Mouse (Mus musculus) heart, adult 2 months (tissue): ENCODE measurements at regions not wholly inside any gene's neighbourhood (a gene's known extent, or its start where the extent isn't known, plus 50 kb on each side); places are given as distances from the start of the nearest gene placed in this dataset.

Experiments
- DNase-seq, 2 experiments: peaks; one replicate each; pipeline ENCODE4 v3.0.0; 2021
- H3K27ac ChIP-seq: fragments of 200-600 bp; 2 replicates; pipeline ENCODE4 v1.8.1; 2022
- H3K27me3 ChIP-seq: fragments of 200-500 bp; 2 replicates; pipeline ENCODE4 v1.6.1; 2012; ENCODE audit warnings: mild to moderate bottlenecking, low read length, inconsistent platforms, mixed read lengths; ENCODE audit not compliant: control insufficient read depth, insufficient read depth
- H3K36me3 ChIP-seq: fragments of 200-500 bp; 2 replicates; pipeline ENCODE4 v1.6.1; 2012; ENCODE audit warnings: low read length, inconsistent platforms; ENCODE audit not compliant: control insufficient read depth, insufficient read depth
- H3K4me1 ChIP-seq: fragments of 200-500 bp; 2 replicates; pipeline ENCODE4 v1.6.1; 2011; ENCODE audit warnings: low read length; ENCODE audit not compliant: control insufficient read depth, insufficient read depth
- H3K4me3 ChIP-seq: fragments of 200-600 bp; 2 replicates; pipeline ENCODE4 v1.8.1; 2022
- H3K79me2 ChIP-seq: fragments of 200-500 bp; replicated peaks from 2 replicates; pipeline ENCODE4 v1.6.1; 2012; ENCODE audit warnings: mild to moderate bottlenecking, inconsistent platforms, low read length, moderate library complexity, mixed read lengths; ENCODE audit not compliant: control insufficient read depth, insufficient read depth
- H3K9ac ChIP-seq: fragments of 200-500 bp; 2 replicates; pipeline ENCODE4 v1.6.1; 2012; ENCODE audit warnings: low read depth, mild to moderate bottlenecking, control low read depth, inconsistent platforms, low read length, mixed read lengths
- CTCF ChIP-seq: fragments of 200-600 bp; IDR thresholded peaks from 2 replicates; pipeline ENCODE4 v1.8.1; 2022; ENCODE audit warnings: antibody characterized with exemption, mild to moderate bottlenecking, moderate library complexity
- EP300 ChIP-seq: fragments of 200-500 bp; IDR thresholded peaks from 2 replicates; pipeline ENCODE4 v1.6.1; 2011; ENCODE audit warnings: low read depth, low read length, control low read depth; ENCODE audit not compliant: insufficient read depth
- POLR2A ChIP-seq: fragments of 200-500 bp; IDR thresholded peaks from 2 replicates; pipeline ENCODE4 v1.6.1; 2011; ENCODE audit warnings: mild to moderate bottlenecking, low read depth, low read length, control low read depth; ENCODE audit not compliant: insufficient read depth
- WGBS: fragments of 180-500 bp; shearing (Covaris S2); methylation state at CpG from one replicate; pipeline ENCODE4 v1.1.7; 2018; 5-methylcytosine and 5-hydroxymethylcytosine counted together
- intact Hi-C: fragments of 180-260 bp; cut with DNase I; formaldehyde crosslinking; loops from one replicate; pipeline ENCODE4 v1.15.1; 2025

GRCm38 (mm10) chrX:142557496-142557895 is 123.7 kb upstream of the Tmem164 start:
- TF ChIP-seq EP300 = no peak
- no peak for TF ChIP-seq POLR2A
- no peak for TF ChIP-seq CTCF
- no peak for DNase-seq
- H3K27me3 ChIP-seq = no peaks in the 10 kb centered on the region
- H3K36me3 ChIP-seq = no peaks in the 10 kb centered on the region
- H3K9ac ChIP-seq = no peak overlapping the region
- intact Hi-C loops = no loop called here
- no peak overlapping the region for H3K4me3 ChIP-seq
- no peaks in the 10 kb centered on the region for H3K4me1 ChIP-seq
- H3K27ac ChIP-seq = no peak overlapping the region
- no peaks in the 10 kb centered on the region for H3K79me2 ChIP-seq
- 71% methylated on average over 5 of the region's 5 CpGs for WGBS

GRCm38 (mm10) chrX:142560209-142560912 is 120.8 kb upstream of the Tmem164 start:
- intact Hi-C loops = no loop called here
- Histone ChIP-seq H3K79me2 (no peaks in the 10 kb centered on the region), H3K9ac (no peak overlapping the region), H3K27me3 (no peaks in the 10 kb centered on the region), H3K36me3 (no peaks in the 10 kb centered on the region), H3K4me1 (no peaks in the 10 kb centered on the region), H3K27ac (no peak overlapping the region), H3K4me3 (no peak overlapping the region)
- TF ChIP-seq CTCF = peak; percentile 27
- TF ChIP-seq POLR2A = no peak
- DNase-seq = no peak
- WGBS = 58% methylated on average over 2 of the region's 2 CpGs

GRCm38 (mm10) chrX:142561788-142562187 is 119.4 kb upstream of the Tmem164 start:
- H3K4me1 ChIP-seq = no peaks in the 10 kb centered on the region
- H3K9ac ChIP-seq = no peak overlapping the region
- H3K36me3 ChIP-seq = no peaks in the 10 kb centered on the region
- DNase-seq = no peak
- no peak for TF ChIP-seq CTCF
- no peak for TF ChIP-seq POLR2A
- TF ChIP-seq EP300 = no peak
- no peak overlapping the region for H3K4me3 ChIP-seq
- WGBS = 66% methylated on average over 5 of the region's 5 CpGs
- H3K79me2 ChIP-seq = no peaks in the 10 kb centered on the region
- no peak overlapping the region for H3K27ac ChIP-seq
- no peaks in the 10 kb centered on the region for H3K27me3 ChIP-seq
- intact Hi-C loops = no loop called here

GRCm38 (mm10) chrX:142564186-142564585 is 117.0 kb upstream of the Tmem164 start:
- no peak overlapping the region for H3K9ac ChIP-seq
- WGBS = 55% methylated on average over 9 of the region's 9 CpGs
- no peaks in the 10 kb centered on the region for H3K4me1 ChIP-seq
- no peaks in the 10 kb centered on the region for H3K36me3 ChIP-seq
- H3K27ac ChIP-seq = no peak overlapping the region
- peak in 1 of 2 experiments; percentile 11 for DNase-seq
- intact Hi-C loops = no loop called here
- TF ChIP-seq POLR2A (no peak), CTCF (no peak)
- H3K79me2 ChIP-seq = no peaks in the 10 kb centered on the region
- H3K27me3 ChIP-seq = no peaks in the 10 kb centered on the region
- no peak overlapping the region for H3K4me3 ChIP-seq

GRCm38 (mm10) chrX:142571772-142572171 is 109.4 kb upstream of the Tmem164 start:
- Histone ChIP-seq H3K4me1 (no peaks in the 10 kb centered on the region), H3K9ac (no peak overlapping the region), H3K27ac (no peak overlapping the region), H3K27me3 (no peaks in the 10 kb centered on the region), H3K4me3 (no peak overlapping the region), H3K79me2 (no peaks in the 10 kb centered on the region), H3K36me3 (no peaks in the 10 kb centered on the region)
- TF ChIP-seq EP300 (no peak), POLR2A (no peak), CTCF (no peak)
- no peak for DNase-seq
- intact Hi-C loops = no loop called here

- no peak overlapping the region for H3K9ac ChIP-seq
- H3K79me2 ChIP-seq = no peaks in the 10 kb centered on the region
- TF ChIP-seq CTCF (no peak), POLR2A (no peak), EP300 (no peak)
- intact Hi-C loops = no loop called here
- 83% methylated on average over 4 of the region's 4 CpGs for WGBS
- no peak overlapping the region for H3K4me3 ChIP-seq
- H3K4me1 ChIP-seq = no peaks in the 10 kb centered on the region
- DNase-seq = no peak
- no peak overlapping the region for H3K27ac ChIP-seq
- H3K36me3 ChIP-seq = no peaks in the 10 kb centered on the region
- no peaks in the 10 kb centered on the region for H3K27me3 ChIP-seq
Observed at GRCm38 (mm10) chrX:142574022-142574421, 107.2 kb upstream of the Tmem164 start.
